Mouse (Mus musculus) bone marrow, adult 2 months (tissue): ENCODE measurements at regions not wholly inside any gene's neighbourhood (a gene's known extent, or its start where the extent isn't known, plus 50 kb on each side); places are given as distances from the start of the nearest gene placed in this dataset.

ENCODE experiments used
- H3K27ac ChIP-seq: fragments of 200-500 bp; 2 replicates; pipeline ENCODE4 v1.5.1; 2012; ENCODE audit warnings: low read depth, mild to moderate bottlenecking, control low read depth, inconsistent platforms, low read length; ENCODE audit not compliant: control insufficient read depth, poor library complexity, insufficient read depth
- H3K4me1 ChIP-seq: fragments of 200-500 bp; 2 replicates; pipeline ENCODE4 v1.6.1; 2011; ENCODE audit warnings: low read length; ENCODE audit not compliant: control insufficient read depth, insufficient read depth
- H3K4me3 ChIP-seq: fragments of 200-500 bp; replicated peaks from 2 replicates; pipeline ENCODE3; 2011; ENCODE audit warnings: mild to moderate bottlenecking, low read depth, low read length, control low read depth; ENCODE audit not compliant: control insufficient read depth
- CTCF ChIP-seq: fragments of 200-500 bp; IDR thresholded peaks from 2 replicates; pipeline ENCODE4 v1.5.1; 2011; ENCODE audit warnings: low read length, control low read depth; ENCODE audit not compliant: control insufficient read depth, insufficient read depth
- POLR2A ChIP-seq: fragments of 200-500 bp; IDR thresholded peaks from 2 replicates; pipeline ENCODE4 v1.6.1; 2011; ENCODE audit warnings: low read depth, mild to moderate bottlenecking, control low read depth, low read length, borderline replicate concordance; ENCODE audit not compliant: control insufficient read depth
- WGBS: fragments of 180-500 bp; shearing (Covaris S2); methylation state at CpG from one replicate; pipeline ENCODE4 v1.1.7; 2018; 5-methylcytosine and 5-hydroxymethylcytosine counted together

- TF ChIP-seq POLR2A (no peak), CTCF (peak; percentile 42)
- no peak overlapping the region for H3K27ac ChIP-seq
Observed at GRCm38 (mm10) chr8:44025926-44026325, 316.1 kb upstream of the Adam34 start.

GRCm38 (mm10) chr8:44024028-44024427 is 314.2 kb upstream of the Adam34 start:
- no peaks in the 10 kb centered on the region for H3K4me1 ChIP-seq
- TF ChIP-seq POLR2A: no peak
- TF ChIP-seq CTCF: no peak
- WGBS: 87% methylated on average over 3 of the region's 3 CpGs
- no peak overlapping the region for H3K27ac ChIP-seq
- no peak overlapping the region for H3K4me3 ChIP-seq

More at GRCm38 (mm10) chr8:44025926-44026325, 316.1 kb upstream of the Adam34 start:
- H3K4me3 ChIP-seq: no peak overlapping the region
- no peaks in the 10 kb centered on the region for H3K4me1 ChIP-seq
- WGBS: 31% methylated on average over 3 of the region's 3 CpGs
